Mouse (Mus musculus) B cell, adult 62 days (primary cell): ENCODE data around the gene Hint2. TPM values are rescaled to one million over a fixed set of nuclear protein-coding genes. Genes with fewer than 3 reads are reported as not detected.

Experiments used
- total RNA-seq: library from RNA; stranded (reverse); gene quantifications from 4 replicates; pipeline ENCODE4 v1.2.4, GENCODE M21; 2023

Gene Hint2
- 16.0 to 24.2 TPM (median 20.8 TPM) in 4 replicates for total RNA-seq

DNA sequence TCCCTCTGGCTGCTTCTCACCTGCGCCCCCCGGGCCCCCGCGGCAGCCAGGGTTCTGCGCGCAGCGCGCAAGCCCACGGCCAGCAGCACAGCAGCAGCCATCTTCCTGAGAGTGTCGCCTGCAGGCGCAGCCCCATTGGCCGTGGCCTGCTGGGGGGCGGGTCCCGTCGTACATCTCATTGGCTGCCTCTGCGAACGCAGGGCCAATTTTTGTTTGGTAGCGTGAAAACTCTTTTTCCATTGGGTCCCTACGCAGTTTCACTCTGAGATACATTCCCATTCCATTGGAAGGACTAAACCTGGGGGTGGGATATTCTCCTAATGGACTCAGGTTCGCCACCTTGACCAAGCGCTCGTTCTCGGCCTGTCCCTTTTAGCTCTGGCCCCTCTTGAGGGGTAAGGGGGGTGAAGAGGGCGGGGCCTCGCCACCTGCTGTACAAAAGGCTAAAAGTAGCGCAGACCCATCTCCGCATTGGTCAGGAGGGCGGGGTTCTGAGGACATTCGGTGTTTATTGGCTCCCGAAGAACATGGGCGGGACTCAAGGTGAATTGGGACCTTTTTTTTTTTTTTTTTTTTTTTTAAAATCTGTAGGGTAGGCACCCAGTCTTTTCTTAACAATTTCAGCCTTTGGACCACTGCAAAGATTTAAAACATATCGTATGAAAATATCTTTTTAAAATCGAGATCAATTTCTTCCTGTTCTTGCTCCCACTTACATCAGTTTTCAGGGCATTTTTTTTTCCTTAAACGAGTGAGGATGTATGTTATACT lies at the start of gene Hint2:
Hint2 (minus strand) TSS at position 128 of the 771 bp plus-strand sequence.

DNA sequence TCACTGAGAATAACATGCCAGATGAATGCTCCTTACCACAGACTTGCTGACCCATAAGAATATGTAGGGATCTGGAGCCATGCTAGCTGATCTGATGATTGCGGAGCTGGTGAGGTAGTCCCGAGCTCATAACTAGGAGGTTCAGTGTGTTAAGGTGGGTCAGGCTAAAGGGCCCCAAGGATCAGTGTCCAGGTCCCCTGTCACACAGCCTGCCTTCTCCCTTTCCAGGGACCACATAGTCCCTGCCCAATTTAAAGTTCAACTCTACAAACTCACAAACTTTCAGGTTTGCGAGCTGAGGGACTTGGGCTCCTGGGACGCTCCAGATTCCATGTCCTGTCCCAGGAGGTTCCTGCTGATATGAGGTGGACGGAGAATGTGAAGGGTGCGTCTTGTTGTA lies 44.4 kb upstream of the Hint2 start, which contains the start of gene Olfr70:
Olfr70 (minus strand) TSS at position 101 of the 400 bp plus-strand sequence.

DNA sequence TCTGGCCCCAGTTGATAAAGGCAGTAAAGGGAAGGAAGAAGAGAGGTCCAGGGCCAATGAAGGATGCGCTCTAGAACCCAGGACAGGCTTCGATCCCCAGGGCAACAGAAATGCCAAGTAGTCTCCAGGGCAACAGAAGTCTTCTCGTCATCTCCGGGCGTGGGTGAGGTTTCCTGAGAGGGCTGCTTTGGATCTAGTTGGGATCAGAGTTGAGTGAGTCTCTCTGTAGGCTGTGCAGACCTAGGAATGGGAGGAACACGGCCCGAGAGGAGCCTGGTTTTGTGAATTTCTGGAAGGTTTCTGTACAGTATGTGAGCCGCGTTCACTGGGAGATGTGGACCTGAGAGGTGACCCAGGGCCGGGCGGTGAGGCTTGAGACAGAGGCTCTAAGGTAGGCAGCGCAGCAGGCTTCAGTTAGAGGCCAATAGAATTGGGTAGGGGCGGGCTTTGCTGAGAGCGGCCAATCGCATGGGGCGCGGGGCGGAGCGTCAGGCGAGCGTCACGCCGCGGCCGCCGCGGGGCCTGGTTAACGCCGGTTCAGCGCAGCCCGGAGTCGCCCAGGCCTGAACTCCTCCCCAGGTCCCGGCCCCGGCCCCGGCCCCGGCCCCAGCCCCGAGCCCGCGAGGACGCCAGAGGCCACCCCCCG lies 12.6 kb upstream of the Hint2 start, which contains the start of the genes Tmem8b and Fam221b:
Tmem8b (plus strand) TSS at position 190 of the 646 bp plus-strand sequence.
Fam221b (minus strand) TSS at position 364 of the 646 bp plus-strand sequence.

DNA sequence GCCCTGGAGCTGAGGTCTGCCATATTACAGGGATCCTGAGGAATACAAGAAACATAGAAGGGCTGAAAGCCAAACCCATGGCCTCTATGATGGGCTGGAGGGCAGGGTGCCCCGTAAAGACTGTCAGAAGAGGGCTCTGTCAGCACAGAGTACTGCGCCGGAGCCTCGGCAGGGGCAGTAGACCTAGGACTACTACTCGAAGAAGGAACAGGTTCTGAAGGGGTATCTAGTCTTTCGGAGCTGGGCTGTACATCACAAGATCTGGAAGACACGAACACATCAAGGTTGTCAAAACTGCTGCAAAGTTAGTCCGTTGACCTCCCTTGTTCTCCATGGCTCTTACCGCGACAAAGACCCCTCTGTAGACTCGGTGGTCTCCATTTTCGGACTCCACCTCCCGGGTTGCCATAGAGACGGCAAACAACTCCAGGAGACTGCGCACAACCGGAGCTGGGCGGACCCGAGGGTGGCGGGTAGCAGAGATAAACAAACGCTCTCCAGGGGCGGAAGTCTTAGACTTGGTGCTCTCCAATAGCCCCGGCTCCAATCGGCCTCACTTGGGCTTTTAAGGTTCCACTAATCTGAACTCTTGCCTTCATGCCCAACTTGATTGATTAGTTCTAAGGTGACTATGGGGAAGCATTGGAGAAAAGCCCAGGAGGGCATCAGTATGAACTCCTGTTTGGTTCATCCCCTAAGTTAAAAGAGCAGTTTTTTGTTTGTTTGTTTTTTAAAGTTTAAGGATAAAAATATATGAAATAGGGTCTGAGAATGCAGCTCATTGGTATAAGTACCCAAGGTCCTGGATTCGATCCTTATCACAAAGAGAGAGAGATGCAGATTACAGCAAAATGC lies 2.9 kb downstream of the Hint2 start, which contains the start of gene Spag8:
Spag8 (minus strand) TSS at position 434 of the 855 bp plus-strand sequence.

DNA sequence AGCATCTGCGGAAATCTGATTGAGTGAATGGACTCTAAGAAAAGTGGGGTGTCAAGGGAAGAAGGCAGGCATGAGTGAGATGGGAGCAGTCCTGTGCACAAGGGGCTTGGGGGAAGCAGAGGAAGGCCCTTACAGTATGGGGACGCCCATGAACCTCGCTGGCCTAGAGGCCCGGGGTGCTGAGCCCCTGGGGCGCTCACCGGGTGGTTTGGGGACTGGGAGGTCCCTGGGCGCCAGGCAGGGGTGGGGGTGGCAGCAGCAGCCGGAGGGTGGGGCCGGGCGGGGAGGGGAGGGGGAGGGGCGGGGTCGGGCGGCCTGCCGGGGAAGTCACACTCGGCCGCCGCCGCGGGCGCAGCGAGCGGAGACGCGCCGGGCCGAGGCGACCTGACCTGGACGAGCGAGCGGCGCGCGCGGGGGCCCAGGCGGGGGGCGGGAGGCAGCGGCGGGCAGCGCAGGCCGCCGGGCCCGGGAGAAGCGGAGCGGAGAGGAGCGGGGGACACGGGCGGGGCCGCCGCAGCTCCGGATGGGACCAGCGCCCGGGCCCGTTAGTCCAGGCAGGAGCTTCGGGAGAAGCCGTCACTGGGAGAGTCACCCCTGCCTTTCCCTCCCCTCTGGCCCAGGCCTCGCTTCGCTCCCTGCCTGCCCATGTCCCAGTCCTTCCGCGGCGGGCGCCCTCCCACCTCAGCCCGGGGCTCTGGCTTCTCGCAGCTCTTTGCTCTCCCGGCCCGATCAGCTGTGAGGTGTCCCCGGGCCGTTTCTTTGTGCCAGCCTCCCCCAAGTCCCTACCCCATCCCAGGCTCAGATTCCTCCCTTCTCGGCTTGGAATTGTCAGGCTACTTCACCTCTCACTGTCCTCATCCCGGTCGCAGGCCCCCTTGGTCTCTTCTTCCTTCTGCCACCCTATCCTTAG lies 25.0 kb downstream of the Hint2 start, which contains the start of gene Npr2:
Npr2 (plus strand) TSS at position 890 of the 910 bp plus-strand sequence.

Other genes starting within 250 kb of the Hint2 start
- not detected in 4 replicates for gene Fam166b, start 227.3 kb downstream of the Hint2 start, total RNA-seq
- 55.0 to 57.8 TPM (median 57.0 TPM) in 4 replicates for gene Tesk1, start 214.5 kb downstream of the Hint2 start, total RNA-seq
- gene Cd72, start 201.8 kb downstream of the Hint2 start, total RNA-seq, result 440 to 532 TPM (median 462 TPM) in 4 replicates
- gene Sit1, start 172.7 kb downstream of the Hint2 start, total RNA-seq, result 12.9 to 13.7 TPM (median 13.3 TPM) in 4 replicates
- gene Ccdc107, start 163.6 kb downstream of the Hint2 start, total RNA-seq, result 27.3 to 29.7 TPM (median 29.2 TPM) in 4 replicates
- 1.1 to 2.6 TPM (median 2.4 TPM) in 4 replicates for gene Arhgef39, start 156.8 kb downstream of the Hint2 start, total RNA-seq
- 0.49 to 1.2 TPM in 2 of 4 replicates, not detected in the others for gene Car9, start 149.5 kb downstream of the Hint2 start, total RNA-seq
- gene Tpm2, start 132.7 kb downstream of the Hint2 start, total RNA-seq, result 0.46 to 1.6 TPM (median 0.74 TPM) in 4 replicates
- 71.8 to 80.6 TPM (median 76.8 TPM) in 4 replicates for gene Creb3, start 94.1 kb downstream of the Hint2 start, total RNA-seq
- 269 to 292 TPM (median 275 TPM) in 4 replicates for gene Tln1, start 93.8 kb downstream of the Hint2 start, total RNA-seq
- 39.9 to 55.5 TPM (median 43.6 TPM) in 4 replicates for gene Rgp1, start 77.8 kb downstream of the Hint2 start, total RNA-seq
- 41.8 to 54.9 TPM (median 45.2 TPM) in 4 replicates for gene Gba2, start 77.6 kb downstream of the Hint2 start, total RNA-seq
- gene Msmp, start 72.0 kb downstream of the Hint2 start, total RNA-seq, result not detected in 4 replicates
- gene Npr2, start 24.5 kb downstream of the Hint2 start, total RNA-seq, result 0.16 to 0.40 TPM (median 0.39 TPM) in 3 of 4 replicates, not detected in the other
- 1.4 TPM in 1 of 4 replicates, not detected in the others for gene Spag8, start 2.9 kb downstream of the Hint2 start, total RNA-seq
- 2.4 to 6.0 TPM (median 4.9 TPM) in 4 replicates for gene Tmem8b, start 12.5 kb upstream of the Hint2 start, total RNA-seq
- not detected in 4 replicates for gene Fam221b, start 12.7 kb upstream of the Hint2 start, total RNA-seq
- not detected in 4 replicates for gene Olfr70, start 44.3 kb upstream of the Hint2 start, total RNA-seq
- gene Olfr71, start 53.8 kb upstream of the Hint2 start, total RNA-seq, result not detected in 4 replicates
- gene Hrct1, start 70.7 kb upstream of the Hint2 start, total RNA-seq, result not detected in 4 replicates
- gene Spaar, start 73.6 kb upstream of the Hint2 start, total RNA-seq, result not detected in 4 replicates
- not detected in 4 replicates for gene Olfr159, start 114.5 kb upstream of the Hint2 start, total RNA-seq
- not detected in 4 replicates for gene Olfr156, start 167.4 kb upstream of the Hint2 start, total RNA-seq
- gene Olfr157, start 183.7 kb upstream of the Hint2 start, total RNA-seq, result not detected in 4 replicates
- gene Olfr155, start 195.1 kb upstream of the Hint2 start, total RNA-seq, result not detected in 4 replicates
- gene Reck, start 219.1 kb upstream of the Hint2 start, total RNA-seq, result 0.55 to 0.88 TPM (median 0.66 TPM) in 4 replicates